Mouse (Mus musculus) neural tube, embryonic 14.5 days (tissue): ENCODE results near the gene Kansl3. TPM values are rescaled to one million over a fixed set of nuclear protein-coding genes. Genes with fewer than 3 reads are reported as not detected.

Source experiments
- microRNA-seq: library from miRNA; unstranded; fragments of <30 nt; microRNA quantifications from one replicate; pipeline ENCODE4, GENCODE M21; 2016
- polyA plus RNA-seq: library from polyadenylated mRNA; unstranded; fragments of >200 nt; fragmentation: Nextera tagmentation; extraction: Ambion mirVana; gene quantifications from 2 replicates; pipeline ENCODE4 v1.2.1, GENCODE M21; 2014

Kansl3 gene
- polyA plus RNA-seq, 1 experiment from 2014 or later = 32.3 TPM

Small RNA genes within 50 kb of the gene (microRNA-seq; reads per million reads assigned to microRNA genes)
- gene Mir6898 = not detected

Other genes starting within 250 kb of the Kansl3 start
- 61.6 and 63.6 TPM in 2 replicates for gene Uggt1, start 124.5 kb downstream of the Kansl3 start, polyA plus RNA-seq
- gene Neurl3, start 94.5 kb downstream of the Kansl3 start, polyA plus RNA-seq = 1.1 and 2.1 TPM in 2 replicates
- gene Arid5a, start 61.4 kb downstream of the Kansl3 start, polyA plus RNA-seq = 2.5 and 4.3 TPM in 2 replicates
- gene Fer1l5, start 3.1 kb upstream of the Kansl3 start, polyA plus RNA-seq = 1.7 and 2.7 TPM in 2 replicates
- gene Lman2l, start 76.1 kb upstream of the Kansl3 start, polyA plus RNA-seq = 46.2 and 49.3 TPM in 2 replicates
- gene Cnnm4, start 102.4 kb upstream of the Kansl3 start, polyA plus RNA-seq = 8.8 and 9.8 TPM in 2 replicates
- gene Cnnm3, start 142.7 kb upstream of the Kansl3 start, polyA plus RNA-seq = 5.4 and 9.4 TPM in 2 replicates
- 13.0 and 14.9 TPM in 2 replicates for gene Ankrd23, start 167.7 kb upstream of the Kansl3 start, polyA plus RNA-seq
- 0.32 and 0.62 TPM in 2 replicates for gene Gm42417, start 170.2 kb upstream of the Kansl3 start, polyA plus RNA-seq
- gene Ankrd39, start 178.3 kb upstream of the Kansl3 start, polyA plus RNA-seq = 26.6 and 34.5 TPM in 2 replicates
- gene Sema4c, start 189.2 kb upstream of the Kansl3 start, polyA plus RNA-seq = 4.0 and 5.2 TPM in 2 replicates